Mouse (Mus musculus): ENCODE measurements around the gene Ubr3.
"Not testable (repeated sequence)": the region's sequence is repeated elsewhere in the genome, so short reads cannot be mapped to it uniquely, and the experiment has no call there.

The Ubr3 gene

GRCm38 (mm10) chr2:69912801-69913200, 15.8 kb downstream of the Ubr3 start:
- no peak for DNase-seq

- no peak for DNase-seq
Measured at GRCm38 (mm10) chr2:69917301-69917700, 20.3 kb downstream of the Ubr3 start.

- DNase-seq, result no peak
Measured at GRCm38 (mm10) chr2:69924943-69925342, 27.9 kb downstream of the Ubr3 start.

GRCm38 (mm10) chr2:69936331-69936730, 39.3 kb downstream of the Ubr3 start:
- DNase-seq, result no peak

- no peak for DNase-seq
Measured at GRCm38 (mm10) chr2:69939226-69939625, 42.2 kb downstream of the Ubr3 start.

- DNase-seq, result no peak
Measured at GRCm38 (mm10) chr2:69939649-69940048, 42.6 kb downstream of the Ubr3 start.

- DNase-seq, result no peak
Measured at GRCm38 (mm10) chr2:69941391-69942030, 44.5 kb downstream of the Ubr3 start.

GRCm38 (mm10) chr2:69952849-69953248, 55.8 kb downstream of the Ubr3 start:
- no peak for DNase-seq

GRCm38 (mm10) chr2:69955635-69956034, 58.6 kb downstream of the Ubr3 start:
- DNase-seq, result no peak

GRCm38 (mm10) chr2:69957622-69958021, 60.6 kb downstream of the Ubr3 start:
- DNase-seq, result no peak

GRCm38 (mm10) chr2:69974896-69975295, 77.8 kb downstream of the Ubr3 start:
- no peak for DNase-seq

- DNase-seq, result no peak
Measured at GRCm38 (mm10) chr2:69989224-69989623, 92.2 kb downstream of the Ubr3 start.

- DNase-seq, result no peak
Measured at GRCm38 (mm10) chr2:69990647-69991046, 93.6 kb downstream of the Ubr3 start.

- DNase-seq, result not testable (repeated sequence)
Measured at GRCm38 (mm10) chr2:69994082-69994736, 97.2 kb downstream of the Ubr3 start.

- DNase-seq, result no peak
Measured at GRCm38 (mm10) chr2:69994779-69995178, 97.7 kb downstream of the Ubr3 start.

- no peak for DNase-seq
Measured at GRCm38 (mm10) chr2:69999097-69999770, 102.2 kb downstream of the Ubr3 start.

- no peak for DNase-seq
Measured at GRCm38 (mm10) chr2:70000316-70000715, 103.3 kb downstream of the Ubr3 start.

GRCm38 (mm10) chr2:70006492-70006891, 109.4 kb downstream of the Ubr3 start:
- no peak for DNase-seq

GRCm38 (mm10) chr2:70012941-70013340, 115.9 kb downstream of the Ubr3 start:
- DNase-seq, result no peak

GRCm38 (mm10) chr2:70018236-70018635, 121.2 kb downstream of the Ubr3 start:
- peak; percentile 15 for DNase-seq

- DNase-seq, result no peak
Measured at GRCm38 (mm10) chr2:70024454-70024853, 127.4 kb downstream of the Ubr3 start.

GRCm38 (mm10) chr2:70025711-70026110, 128.7 kb downstream of the Ubr3 start:
- DNase-seq, result no peak

- DNase-seq, result no peak
Measured at GRCm38 (mm10) chr2:70031472-70031871, 134.4 kb downstream of the Ubr3 start.

- DNase-seq, result no peak
Measured at GRCm38 (mm10) chr2:70034895-70035294, 137.8 kb downstream of the Ubr3 start.
